Mouse (Mus musculus) cerebellum, postnatal 4 days (tissue): ENCODE measurements at regions not wholly inside any gene's neighbourhood (a gene's known extent, or its start where the extent isn't known, plus 50 kb on each side); places are given as distances from the start of the nearest gene placed in this dataset.

Experiments
- DNase-seq, 2 experiments: peaks; one replicate each; pipeline ENCODE4 v3.0.0; 2022; ENCODE audit warnings: low spot score in 2 of 2, mixed read lengths in 1 of 2

GRCm38 (mm10) chr8:5601116-5601515 is 496.0 kb upstream of the Slc10a2 start:
- DNase-seq = peak; percentile 19 to 71

GRCm38 (mm10) chr8:5591571-5591970 is 486.4 kb upstream of the Slc10a2 start:
- no peak for DNase-seq
